Mouse (Mus musculus): ENCODE data around the gene Wfdc10. TPM values are rescaled to one million over a fixed set of nuclear protein-coding genes. Genes with fewer than 3 reads are reported as not detected.

Wfdc10 gene
- total and polyA plus RNA-seq, 3 experiments = not detected

DNA sequence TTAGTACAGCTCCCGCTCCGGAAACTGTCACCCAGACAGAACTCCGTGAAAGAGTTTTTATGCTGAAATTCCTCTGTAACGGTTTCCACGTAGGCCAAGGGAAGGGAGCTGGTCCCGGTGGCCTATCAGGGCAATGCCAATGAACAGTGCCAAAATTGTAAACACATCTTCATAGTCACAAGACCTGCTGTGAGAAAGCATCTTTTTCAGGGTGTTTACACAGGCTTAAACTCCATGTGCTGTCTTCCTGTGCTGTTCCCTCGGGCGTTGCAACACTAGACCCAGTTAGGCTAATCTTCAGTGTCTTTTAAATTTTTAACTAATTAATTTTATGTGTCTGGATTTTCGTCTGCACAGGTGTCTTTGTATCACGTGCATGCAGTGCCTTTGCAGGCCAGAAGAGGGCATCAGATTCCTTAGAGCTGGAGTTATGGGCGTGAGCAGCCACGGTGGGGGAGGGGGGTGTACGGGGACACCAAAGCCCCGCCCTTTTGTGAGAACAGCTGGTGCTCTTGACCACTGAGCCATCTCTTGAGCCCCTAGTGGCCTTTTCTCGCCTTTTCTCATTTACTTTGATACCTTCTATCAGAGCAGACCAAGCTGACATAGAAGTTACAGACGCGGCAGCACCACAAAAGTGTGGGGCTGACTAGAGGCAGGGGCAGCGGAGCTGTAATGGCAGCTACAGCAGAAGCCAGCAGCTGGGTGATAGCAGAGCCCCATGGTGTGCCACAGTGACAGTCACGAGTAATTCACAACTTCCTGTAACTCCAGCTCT is 23.2 kb downstream of the Wfdc10 start:
- TF ChIP-seq CTCF (IDR thresholded peaks at IDR 0.05) (peak; percentile 75), POLR2A (IDR thresholded peaks at IDR 0.05; ENCODE audit: insufficient read depth, low read depth, low read length) (no peak)
- Histone ChIP-seq H3K4me3 (no peak overlapping the region), H3K27ac (no peak overlapping the region), H3K36me3 (ENCODE audit: control insufficient read depth, insufficient read depth, low read length) (no peaks in the 10 kb centered on the region), H3K79me2 (replicated peaks; ENCODE audit: control insufficient read depth, insufficient read depth, low read length) (no peaks in the 10 kb centered on the region), H3K4me1 (ENCODE audit: control insufficient read depth, insufficient read depth, low read length) (no peaks in the 10 kb centered on the region), H3K9ac (ENCODE audit: low read depth, low read length) (no peak overlapping the region), H3K27me3 (ENCODE audit: control insufficient read depth, insufficient read depth, low read length) (no peaks in the 10 kb centered on the region)
- intact Hi-C loops (cut with DNase I) = loop anchor here (1.0 to 2.0 kb wide), 2 partner anchors 47 to 116 kb away; no protein-coding TSS in a partner anchor
- peak; percentile 55 to 58 for DNase-seq
- whole genome bisulfite sequencing = 21% methylated on average over 19 of the region's 19 CpGs

DNA sequence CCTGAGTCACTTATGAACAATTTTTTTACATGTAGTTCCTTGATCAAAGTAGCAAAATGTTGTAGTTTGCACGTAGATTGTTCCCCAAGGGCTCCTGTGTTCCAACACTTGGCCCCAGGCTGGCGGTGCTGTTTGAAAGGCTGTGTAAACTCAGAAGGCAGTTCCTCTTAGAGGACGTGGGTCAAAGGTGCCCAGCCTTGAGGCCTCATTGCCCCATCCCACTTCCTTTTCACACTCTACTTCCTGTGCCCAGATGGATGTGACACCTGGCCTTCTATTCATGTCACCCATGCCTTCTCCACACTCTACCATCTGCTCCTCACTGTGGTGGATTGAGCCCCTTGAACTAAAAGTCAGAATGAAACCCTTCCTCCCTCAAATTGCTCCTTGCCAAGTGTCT is 24.1 kb downstream of the Wfdc10 start:
- no peak for DNase-seq
- intact Hi-C loops (cut with DNase I) = loop anchor here (1.0 to 2.0 kb wide), 2 partner anchors 46 to 115 kb away; no protein-coding TSS in a partner anchor
- WGBS = 60% methylated on average over 3 of the region's 3 CpGs
- Histone ChIP-seq H3K79me2 (replicated peaks; ENCODE audit: control insufficient read depth, insufficient read depth, low read length) (no peaks in the 10 kb centered on the region), H3K27me3 (ENCODE audit: control insufficient read depth, insufficient read depth, low read length) (no peaks in the 10 kb centered on the region), H3K36me3 (ENCODE audit: control insufficient read depth, insufficient read depth, low read length) (no peaks in the 10 kb centered on the region), H3K9ac (ENCODE audit: low read depth, low read length) (no peak overlapping the region), H3K27ac (no peak overlapping the region), H3K4me1 (ENCODE audit: control insufficient read depth, insufficient read depth, low read length) (no peaks in the 10 kb centered on the region), H3K4me3 (no peak overlapping the region)
- TF ChIP-seq POLR2A (IDR thresholded peaks at IDR 0.05; ENCODE audit: insufficient read depth, low read depth, low read length) = no peak
- TF ChIP-seq EP300 (IDR thresholded peaks at IDR 0.05; ENCODE audit: insufficient read depth, low read depth, low read length) = no peak
- no peak for TF ChIP-seq CTCF (IDR thresholded peaks at IDR 0.05)

DNA sequence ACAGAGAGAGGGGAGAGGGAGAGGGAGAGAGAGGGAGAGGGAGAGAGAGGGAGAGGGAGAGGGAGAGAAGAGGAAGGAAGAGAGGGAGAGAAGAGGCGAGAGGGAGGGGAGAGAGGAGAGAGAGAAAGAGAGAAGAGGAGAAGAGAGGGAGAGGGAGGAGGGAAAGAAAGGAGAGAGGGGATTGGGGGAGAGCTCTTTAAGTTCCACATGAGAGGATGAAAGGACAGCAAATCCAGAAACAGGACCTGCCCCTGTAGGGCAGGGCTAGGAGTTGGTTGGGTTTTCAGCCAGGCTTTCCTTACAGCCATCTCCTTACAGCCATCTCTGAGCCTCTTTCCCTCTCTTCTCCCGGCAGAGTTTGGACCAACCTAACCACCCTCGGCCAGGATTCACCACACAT is 29.0 kb downstream of the Wfdc10 start, which contains the start of gene Wfdc13:
Gene Wfdc13, plus strand, starts transcription at position 301 of the 400 bp plus-strand sequence.
- no peak within 1 kb of the TSS for H3K9ac ChIP-seq (ENCODE audit: low read depth, low read length)
- TF ChIP-seq CTCF (IDR thresholded peaks at IDR 0.05) (no peak), EP300 (IDR thresholded peaks at IDR 0.05; ENCODE audit: insufficient read depth, low read depth, low read length) (no peak), POLR2A (IDR thresholded peaks at IDR 0.05; ENCODE audit: insufficient read depth, low read depth, low read length) (no peak)
- no peak within 1 kb of the TSS for H3K27ac ChIP-seq
- no peaks in the 10 kb centered on the region for H3K36me3 ChIP-seq (ENCODE audit: control insufficient read depth, insufficient read depth, low read length)
- DNase-seq = no peak
- no peaks in the 10 kb centered on the region for H3K4me1 ChIP-seq (ENCODE audit: control insufficient read depth, insufficient read depth, low read length)
- H3K27me3 ChIP-seq (ENCODE audit: control insufficient read depth, insufficient read depth, low read length) = no peaks in the 10 kb centered on the region; the same call in 1 of the 2 replicates
- intact Hi-C loops (cut with DNase I) = no loop called here
- H3K4me3 ChIP-seq = no peak within 1 kb of the TSS
- no peaks in the 10 kb centered on the region for H3K79me2 ChIP-seq (replicated peaks; ENCODE audit: control insufficient read depth, insufficient read depth, low read length)
- WGBS = 61% methylated on average over 3 of the region's 3 CpGs

DNA sequence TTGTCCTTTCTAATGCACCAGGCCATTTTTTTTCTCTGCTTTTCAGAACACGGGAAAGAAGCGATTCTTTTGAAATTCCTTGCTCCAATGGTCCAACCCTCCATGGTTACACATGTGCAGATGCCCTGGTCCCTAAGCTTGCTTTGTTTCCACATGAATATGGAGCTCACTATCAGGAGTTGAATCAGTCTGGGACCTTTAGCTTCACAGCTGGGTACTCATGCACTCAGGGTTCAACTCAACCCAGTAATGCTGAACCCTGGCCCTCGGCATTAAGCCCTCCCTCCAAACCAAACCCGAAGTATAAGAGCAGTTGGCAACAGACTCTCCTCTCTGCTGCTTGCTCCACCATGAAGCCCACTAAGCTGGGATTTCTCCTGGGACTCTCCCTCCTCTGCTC is 42.4 kb downstream of the Wfdc10 start, which contains the start of gene Spint4:
Gene Spint4, plus strand, starts transcription at position 301 of the 400 bp plus-strand sequence.
- intact Hi-C loops (cut with DNase I) = no loop called here
- Histone ChIP-seq H3K9ac (ENCODE audit: low read depth, low read length) (no peak within 1 kb of the TSS), H3K27me3 (ENCODE audit: control insufficient read depth, insufficient read depth, low read length) (no peaks in the 10 kb centered on the region), H3K4me3 (no peak within 1 kb of the TSS), H3K36me3 (ENCODE audit: control insufficient read depth, insufficient read depth, low read length) (no peaks in the 10 kb centered on the region), H3K4me1 (ENCODE audit: control insufficient read depth, insufficient read depth, low read length) (no peaks in the 10 kb centered on the region), H3K27ac (no peak within 1 kb of the TSS), H3K79me2 (replicated peaks; ENCODE audit: control insufficient read depth, insufficient read depth, low read length) (no peaks in the 10 kb centered on the region)
- TF ChIP-seq EP300 (IDR thresholded peaks at IDR 0.05; ENCODE audit: insufficient read depth, low read depth, low read length) (no peak), CTCF (IDR thresholded peaks at IDR 0.05) (no peak), POLR2A (IDR thresholded peaks at IDR 0.05; ENCODE audit: insufficient read depth, low read depth, low read length) (no peak)
- WGBS = 73% methylated on average over 4 of the region's 4 CpGs
- no peak for DNase-seq

DNA sequence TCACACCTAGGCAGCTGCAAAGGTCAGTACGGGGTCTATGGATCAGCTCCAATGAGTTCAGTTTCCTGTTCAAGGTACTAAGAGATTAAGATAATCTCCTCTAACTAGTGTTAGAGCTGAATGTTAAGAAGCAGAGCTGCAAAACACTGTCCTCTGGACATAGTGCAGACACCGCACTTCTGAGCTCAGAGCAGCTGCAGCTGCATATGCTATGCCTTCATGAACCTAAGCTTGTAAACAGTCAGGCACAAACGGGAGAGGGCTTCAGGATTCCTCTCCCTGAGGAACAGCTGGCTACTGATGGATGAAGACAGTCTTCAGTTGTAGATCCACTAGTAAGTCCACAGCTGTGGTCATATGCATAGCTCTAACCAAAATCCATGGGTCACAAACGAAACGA is 45.1 kb downstream of the Wfdc10 start:
- no peak for TF ChIP-seq POLR2A (IDR thresholded peaks at IDR 0.05; ENCODE audit: insufficient read depth, low read depth, low read length)
- TF ChIP-seq CTCF (IDR thresholded peaks at IDR 0.05) = no peak
- no peak for TF ChIP-seq EP300 (IDR thresholded peaks at IDR 0.05; ENCODE audit: insufficient read depth, low read depth, low read length)
- no peak overlapping the region for H3K9ac ChIP-seq (ENCODE audit: low read depth, low read length)
- H3K4me1 ChIP-seq (ENCODE audit: control insufficient read depth, insufficient read depth, low read length) = no peaks in the 10 kb centered on the region
- H3K36me3 ChIP-seq (ENCODE audit: control insufficient read depth, insufficient read depth, low read length) = no peaks in the 10 kb centered on the region
- no peak for DNase-seq
- no peaks in the 10 kb centered on the region for H3K79me2 ChIP-seq (replicated peaks; ENCODE audit: control insufficient read depth, insufficient read depth, low read length)
- H3K4me3 ChIP-seq = no peak overlapping the region
- intact Hi-C loops (cut with DNase I) = no loop called here
- 63% methylated on average over 5 of the region's 5 CpGs for WGBS
- no peak overlapping the region for H3K27ac ChIP-seq
- H3K27me3 ChIP-seq (ENCODE audit: control insufficient read depth, insufficient read depth, low read length) = no peaks in the 10 kb centered on the region

DNA sequence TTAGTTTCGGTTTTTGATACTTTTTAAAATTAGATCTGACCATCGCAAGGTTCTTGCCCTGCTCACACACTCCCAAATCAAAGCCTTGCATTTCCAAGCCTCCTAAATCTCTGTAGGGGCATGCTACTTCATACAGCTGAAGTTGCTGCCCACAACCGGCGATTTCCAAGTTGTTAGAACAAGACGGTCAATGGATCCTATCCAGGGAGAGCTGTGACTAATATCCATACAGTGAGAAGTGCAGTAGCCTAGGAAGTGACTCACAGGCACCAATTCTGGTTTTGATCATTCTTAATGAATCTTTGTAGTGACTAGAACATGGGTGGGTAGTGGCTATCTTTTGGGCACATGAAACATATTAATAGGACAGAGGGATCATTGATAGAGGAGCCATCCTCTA is 45.9 kb downstream of the Wfdc10 start:
- WGBS = 74% methylated on average over 5 of the region's 5 CpGs
- TF ChIP-seq POLR2A (IDR thresholded peaks at IDR 0.05; ENCODE audit: insufficient read depth, low read depth, low read length) (no peak), CTCF (IDR thresholded peaks at IDR 0.05) (no peak), EP300 (IDR thresholded peaks at IDR 0.05; ENCODE audit: insufficient read depth, low read depth, low read length) (no peak)
- intact Hi-C loops (cut with DNase I) = no loop called here
- Histone ChIP-seq H3K79me2 (replicated peaks; ENCODE audit: control insufficient read depth, insufficient read depth, low read length) (no peaks in the 10 kb centered on the region), H3K4me3 (no peak overlapping the region), H3K36me3 (ENCODE audit: control insufficient read depth, insufficient read depth, low read length) (no peaks in the 10 kb centered on the region), H3K9ac (ENCODE audit: low read depth, low read length) (no peak overlapping the region), H3K27ac (no peak overlapping the region), H3K4me1 (ENCODE audit: control insufficient read depth, insufficient read depth, low read length) (no peaks in the 10 kb centered on the region), H3K27me3 (ENCODE audit: control insufficient read depth, insufficient read depth, low read length) (no peaks in the 10 kb centered on the region)
- DNase-seq = no peak

Measured in heart, adult 2 months (tissue).